Mouse (Mus musculus) thymus, postnatal 36 days (tissue): ENCODE data around the gene Celf2.

Source experiments
- DNase-seq, 2 experiments: peaks; one replicate each; pipeline ENCODE4 v3.0.0; 2022; ENCODE audit warnings: mixed read lengths in 2 of 2

Gene Celf2

GRCm38 (mm10) chr2:7001967-7002366, 507.4 kb downstream of the Celf2 start:
- DNase-seq = no peak

- no peak for DNase-seq
These were observed 518.3 kb downstream of the Celf2 start for GRCm38 (mm10) chr2:6991010-6991421.

- DNase-seq = no peak
These were observed 523.7 kb downstream of the Celf2 start for GRCm38 (mm10) chr2:6985706-6986105.

GRCm38 (mm10) chr2:6983902-6984301, 525.5 kb downstream of the Celf2 start:
- no peak for DNase-seq

- no peak for DNase-seq
These were observed 533.1 kb downstream of the Celf2 start for GRCm38 (mm10) chr2:6976300-6976699.

GRCm38 (mm10) chr2:6969228-6969627, 540.1 kb downstream of the Celf2 start:
- no peak for DNase-seq

- no peak for DNase-seq
These were observed 544.1 kb downstream of the Celf2 start for GRCm38 (mm10) chr2:6965243-6965642.

GRCm38 (mm10) chr2:6950702-6951101, 558.7 kb downstream of the Celf2 start:
- no peak for DNase-seq

- no peak for DNase-seq
These were observed 563.5 kb downstream of the Celf2 start for GRCm38 (mm10) chr2:6945638-6946415.

- no peak for DNase-seq
These were observed 565.7 kb downstream of the Celf2 start for GRCm38 (mm10) chr2:6943651-6944050.

- DNase-seq = no peak
These were observed 566.5 kb downstream of the Celf2 start for GRCm38 (mm10) chr2:6942635-6943390.

GRCm38 (mm10) chr2:6939143-6939542, 570.2 kb downstream of the Celf2 start:
- no peak for DNase-seq

GRCm38 (mm10) chr2:6933130-6933529, 576.2 kb downstream of the Celf2 start:
- DNase-seq = no peak

GRCm38 (mm10) chr2:6927693-6928360, 581.5 kb downstream of the Celf2 start:
- no peak for DNase-seq

- no peak for DNase-seq
These were observed 583.9 kb downstream of the Celf2 start for GRCm38 (mm10) chr2:6925505-6925904.

GRCm38 (mm10) chr2:6923738-6924474, 585.5 kb downstream of the Celf2 start:
- no peak for DNase-seq

- no peak for DNase-seq
These were observed 594.0 kb downstream of the Celf2 start for GRCm38 (mm10) chr2:6915386-6915785.

GRCm38 (mm10) chr2:6913315-6913714, 596.0 kb downstream of the Celf2 start:
- no peak for DNase-seq

- DNase-seq = no peak
These were observed 597.4 kb downstream of the Celf2 start for GRCm38 (mm10) chr2:6911932-6912331.

GRCm38 (mm10) chr2:6909921-6910320, 599.4 kb downstream of the Celf2 start:
- no peak for DNase-seq

- DNase-seq = no peak
These were observed 605.0 kb downstream of the Celf2 start for GRCm38 (mm10) chr2:6904411-6904810.

GRCm38 (mm10) chr2:6903251-6903763, 606.1 kb downstream of the Celf2 start:
- DNase-seq = no peak

- no peak for DNase-seq
These were observed 612.5 kb downstream of the Celf2 start for GRCm38 (mm10) chr2:6896896-6897295.
